Mouse (Mus musculus) neutrophil, adult 5-6 weeks (primary cell): ENCODE results near the gene Mfsd13b. TPM values are rescaled to one million over a fixed set of nuclear protein-coding genes. Genes with fewer than 3 reads are reported as not detected.
"Not testable (repeated sequence)": the region's sequence is repeated elsewhere in the genome, so short reads cannot be mapped to it uniquely, and the experiment has no call there.

Experiments used
- ATAC-seq: fragments of 151-379, 151-347 bp; 2 replicates; pipeline ENCODE4 v1.8.0; 2017; ENCODE audit warnings: mild to moderate bottlenecking, moderate TSS enrichment; ENCODE audit not compliant: insufficient number of reproducible peaks, poor library complexity, low FRiP score, severe bottlenecking; ENCODE audit errors: extremely low read depth
- total RNA-seq: library from RNA; stranded (forward); fragments of 200-1000 nt; gene quantifications from 2 replicates; pipeline ENCODE4 v1.2.3, GENCODE M21; 2017

Gene Mfsd13b
- total RNA-seq = not detected in 2 replicates

DNA sequence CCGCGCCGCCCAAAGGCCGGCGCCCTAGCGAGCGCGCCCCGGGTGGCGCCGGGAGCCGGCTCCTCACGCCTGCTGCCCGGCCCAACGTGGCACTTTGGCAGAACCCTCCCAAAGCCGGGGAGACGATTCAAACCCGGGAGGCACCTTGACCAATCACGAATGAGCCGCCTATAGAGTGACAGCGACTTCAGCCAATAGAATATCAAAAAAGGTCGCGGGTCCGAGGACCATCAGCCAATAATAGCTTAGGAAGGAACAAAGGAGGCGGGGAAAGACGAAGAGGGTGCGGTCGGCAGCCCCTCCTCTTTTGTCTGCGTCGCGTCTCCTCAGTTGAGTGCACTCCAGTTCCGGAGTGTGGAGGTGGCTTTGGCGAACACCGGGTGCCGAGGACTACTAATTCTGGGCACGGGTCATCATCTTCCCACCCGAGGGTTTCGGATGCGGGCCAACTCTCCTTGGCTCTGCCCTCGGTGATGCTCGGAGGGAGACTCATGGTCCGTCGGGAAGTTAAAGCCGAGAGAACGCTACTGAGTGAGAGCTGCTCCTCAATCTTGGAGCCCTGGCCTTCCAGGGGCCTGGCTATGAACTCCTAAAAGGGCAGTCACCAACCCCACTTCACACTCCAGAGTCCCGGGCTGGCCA, at the start of gene Mfsd13b, which contains the start of gene Cdr2:
TSS of gene Mfsd13b (plus strand) at position 310 of the 642 bp plus-strand sequence.
TSS of gene Cdr2 (minus strand) at position 113 of the 642 bp plus-strand sequence.
- ATAC-seq = peak; percentile 98

GRCm38 (mm10) chr7:120933110-120933509, 49.2 kb upstream of the Mfsd13b start:
- ATAC-seq = no peak

DNA sequence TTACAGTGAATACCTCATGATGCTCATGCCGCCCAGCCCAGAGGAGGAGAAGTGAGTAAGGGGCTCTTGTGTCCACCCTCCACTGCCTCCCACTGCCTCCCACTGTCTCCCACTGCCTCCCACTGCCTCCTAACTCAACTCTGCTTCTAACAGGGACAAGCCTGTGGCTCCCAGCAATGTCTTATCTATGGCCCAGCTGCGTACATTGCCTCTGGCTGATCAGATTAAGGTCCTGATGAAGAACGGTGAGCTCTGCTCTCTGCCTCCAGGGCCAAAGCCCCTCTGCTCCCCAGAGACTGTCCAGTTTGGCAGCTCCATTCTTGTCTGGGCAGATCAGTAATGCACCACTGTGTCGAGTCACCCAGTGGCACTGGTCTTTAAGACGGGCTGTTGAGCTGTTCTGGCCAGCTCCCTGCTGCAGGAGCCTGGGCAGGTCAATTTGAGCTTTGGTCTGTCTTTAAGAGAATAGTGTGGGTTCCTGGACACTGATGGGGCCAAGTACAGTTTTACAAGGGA, 48.6 kb upstream of the Mfsd13b start:
- ATAC-seq = no peak

DNA sequence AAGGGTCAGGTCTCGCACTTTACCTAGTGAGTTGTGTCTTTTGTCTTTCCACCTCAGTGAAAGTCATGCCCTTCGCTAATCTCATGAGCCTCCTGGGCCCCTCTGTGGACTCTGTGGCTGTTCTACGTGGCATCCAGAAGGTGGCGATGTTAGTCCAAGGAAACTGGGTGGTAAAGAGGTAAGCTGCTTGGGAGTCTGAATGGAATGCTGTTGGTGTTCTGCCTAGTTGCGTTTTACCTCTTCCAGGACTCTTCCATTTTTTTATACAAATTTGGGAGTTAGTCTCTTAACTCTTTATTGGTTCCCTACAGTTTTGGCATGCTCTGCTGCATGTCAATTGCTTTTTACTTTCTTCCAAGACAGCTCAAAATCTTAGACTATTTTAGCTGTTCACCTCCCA, 47.6 kb upstream of the Mfsd13b start:
- ATAC-seq = peak; percentile 71; the same call in 1 of the 2 replicates

DNA sequence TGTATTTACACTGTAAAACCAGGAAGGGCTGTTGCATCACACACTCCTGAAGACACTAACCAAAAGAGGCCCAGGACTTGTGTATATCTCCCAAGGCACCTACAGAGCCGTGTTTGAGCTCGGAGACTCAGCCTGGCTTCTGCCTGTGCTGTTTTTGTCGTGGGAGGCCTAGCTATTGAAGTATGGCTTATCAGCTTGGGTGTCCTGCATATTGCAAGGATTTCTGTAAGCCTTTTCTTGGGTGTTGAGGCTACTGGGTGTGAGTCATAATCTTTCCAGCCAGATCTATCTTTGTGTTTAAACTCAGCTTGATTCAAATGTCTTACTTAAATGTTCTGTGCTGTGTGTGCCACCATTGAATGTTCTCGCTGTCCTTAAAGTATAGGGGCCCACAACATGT, 45.8 kb upstream of the Mfsd13b start:
- ATAC-seq = no peak

DNA sequence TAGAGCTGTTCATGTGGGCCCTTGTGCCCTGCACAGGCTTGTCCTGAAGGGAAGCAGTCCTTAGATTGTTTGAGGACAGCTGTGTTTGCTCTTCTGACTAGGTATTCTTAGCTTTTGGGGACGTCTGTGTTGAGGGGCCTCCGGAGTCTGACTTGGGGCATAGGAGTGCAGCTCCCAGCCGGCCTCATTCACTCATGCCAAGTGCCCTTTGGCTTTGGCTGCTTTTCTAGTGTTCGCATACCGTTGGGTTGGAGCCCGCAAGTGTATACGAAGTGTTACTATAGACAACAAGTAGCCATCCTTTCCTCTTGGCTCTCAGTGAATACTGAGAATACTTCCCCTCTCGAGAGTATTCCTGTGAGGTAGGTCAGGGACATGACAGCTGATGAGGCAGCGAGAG, 44.1 kb upstream of the Mfsd13b start:
- no peak for ATAC-seq

- ATAC-seq = no peak
Observed at GRCm38 (mm10) chr7:120940343-120940742, 42.0 kb upstream of the Mfsd13b start.

DNA sequence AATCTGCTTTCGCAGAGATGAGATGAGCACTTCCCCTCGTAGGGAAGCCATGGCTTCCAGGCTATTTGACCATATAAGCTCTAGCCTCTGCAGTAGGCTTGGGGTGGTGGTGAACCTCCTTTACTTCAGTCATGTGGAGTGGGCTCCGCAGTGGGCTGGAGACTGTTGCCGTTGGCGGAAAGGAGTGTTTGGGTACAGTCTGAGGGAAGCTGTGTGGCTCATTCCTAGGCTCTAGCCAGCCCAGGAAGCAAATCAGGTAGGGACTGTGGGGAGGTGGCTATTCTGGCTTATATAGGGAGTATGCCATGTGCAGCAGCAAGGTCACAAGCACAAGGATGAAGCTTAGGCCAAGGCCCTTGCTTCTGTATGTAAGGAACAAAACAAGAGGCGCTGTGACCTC, 41.1 kb upstream of the Mfsd13b start:
- ATAC-seq = no peak

GRCm38 (mm10) chr7:120942506-120942905, 39.8 kb upstream of the Mfsd13b start:
- no peak for ATAC-seq

- ATAC-seq = no peak
Observed at GRCm38 (mm10) chr7:120943936-120944509, 38.3 kb upstream of the Mfsd13b start.

DNA sequence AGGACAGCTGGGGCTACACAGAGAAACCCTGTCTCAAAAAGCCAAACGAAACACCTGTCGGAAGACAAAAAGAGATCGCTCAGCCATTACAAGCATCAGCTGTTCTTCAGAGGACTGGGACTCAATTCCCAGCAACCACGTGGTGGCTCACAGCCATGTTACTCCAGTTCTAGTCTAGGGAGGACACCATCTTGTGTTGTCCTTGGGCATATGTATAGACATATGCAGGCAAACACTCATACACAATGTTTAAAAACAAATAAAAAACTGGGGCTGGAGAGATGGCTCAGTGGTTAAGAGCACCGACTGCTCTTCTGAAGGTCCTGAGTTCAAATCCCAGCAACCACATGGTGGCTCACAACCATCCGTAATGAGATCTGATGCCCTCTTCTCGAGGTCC, 28.7 kb upstream of the Mfsd13b start:
- ATAC-seq = not testable (repeated sequence)

DNA sequence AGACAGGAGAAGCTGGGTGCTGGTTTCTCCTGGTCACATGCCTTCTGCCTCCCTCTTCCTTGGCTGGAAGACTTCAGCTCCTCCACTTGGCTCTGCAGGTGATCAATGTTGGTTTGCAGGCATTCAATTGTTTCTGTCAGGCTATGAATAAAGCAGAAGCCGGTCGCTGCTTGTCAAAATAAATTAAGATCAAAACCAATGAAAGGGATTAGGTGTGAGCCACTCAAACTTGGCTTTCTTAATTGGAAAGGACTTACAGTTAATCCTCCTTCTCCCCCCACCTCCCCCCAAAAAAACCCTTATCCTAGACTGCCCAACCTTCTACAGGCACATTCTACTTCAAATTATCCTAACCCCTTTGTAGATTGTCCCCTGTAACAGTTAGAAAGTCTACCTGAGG, 22.2 kb upstream of the Mfsd13b start:
- ATAC-seq = no peak

- ATAC-seq = no peak
Observed at GRCm38 (mm10) chr7:120960601-120961000, 21.7 kb upstream of the Mfsd13b start.

DNA sequence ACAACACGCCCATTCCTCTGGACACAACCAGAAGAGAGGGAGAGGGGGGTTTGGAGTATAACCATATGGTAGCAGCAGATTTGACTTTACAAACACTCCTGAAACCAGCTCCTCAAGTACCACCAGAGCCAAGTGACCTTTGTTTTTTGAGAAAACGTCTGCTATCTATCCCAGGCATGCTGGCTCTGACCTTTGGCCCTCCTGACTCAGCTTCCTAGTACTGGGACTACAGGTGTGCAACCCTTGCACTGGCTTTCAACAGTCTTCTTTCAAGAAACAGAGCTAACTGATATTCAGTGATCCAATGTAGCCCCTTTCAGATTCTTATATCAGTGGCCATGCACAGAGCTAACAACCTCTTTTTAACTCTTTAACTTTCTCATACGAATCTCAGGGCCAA, 20.4 kb upstream of the Mfsd13b start:
- ATAC-seq = no peak

GRCm38 (mm10) chr7:120963126-120963525, 19.2 kb upstream of the Mfsd13b start:
- no peak for ATAC-seq

DNA sequence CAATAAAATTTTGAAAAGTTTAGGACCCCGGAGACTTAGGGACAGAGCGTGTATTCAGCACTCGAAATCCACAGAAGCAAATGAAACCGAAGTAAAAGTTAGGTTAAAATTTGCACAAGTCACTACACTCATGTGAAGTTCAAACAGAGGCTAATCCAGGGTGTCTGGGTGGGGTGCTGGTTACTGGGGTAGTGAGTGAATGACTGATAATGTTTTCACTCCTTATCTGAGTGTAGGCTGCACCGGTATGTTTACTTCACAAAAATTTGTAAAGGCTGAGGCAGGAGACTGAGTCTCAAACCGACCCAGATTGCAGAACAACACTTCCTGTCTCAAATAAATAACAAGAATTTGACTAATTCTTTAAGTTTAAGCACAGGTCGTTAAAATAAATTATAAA, 13.1 kb upstream of the Mfsd13b start:
- no peak for ATAC-seq

DNA sequence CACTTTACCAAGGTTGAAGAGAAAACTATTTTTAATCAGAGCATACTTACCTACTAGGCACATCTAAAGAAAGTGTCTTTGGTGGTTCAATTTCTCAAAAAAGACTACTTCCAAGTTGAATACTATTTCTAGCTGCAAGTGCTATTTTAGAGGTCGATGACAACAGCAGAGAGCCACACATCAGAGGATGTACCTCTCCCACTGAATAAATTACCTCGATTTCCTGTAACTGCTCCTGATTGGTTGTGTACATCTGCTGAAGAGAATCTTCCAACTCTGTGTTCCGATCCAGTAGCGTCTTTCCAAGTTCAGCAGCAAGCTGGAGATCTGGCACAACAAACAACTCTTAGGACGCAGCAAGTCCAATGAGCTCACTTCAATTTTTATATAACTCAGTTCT, 12.2 kb upstream of the Mfsd13b start:
- ATAC-seq = no peak

GRCm38 (mm10) chr7:120972471-120972870, 9.8 kb upstream of the Mfsd13b start:
- ATAC-seq = not testable (repeated sequence)

DNA sequence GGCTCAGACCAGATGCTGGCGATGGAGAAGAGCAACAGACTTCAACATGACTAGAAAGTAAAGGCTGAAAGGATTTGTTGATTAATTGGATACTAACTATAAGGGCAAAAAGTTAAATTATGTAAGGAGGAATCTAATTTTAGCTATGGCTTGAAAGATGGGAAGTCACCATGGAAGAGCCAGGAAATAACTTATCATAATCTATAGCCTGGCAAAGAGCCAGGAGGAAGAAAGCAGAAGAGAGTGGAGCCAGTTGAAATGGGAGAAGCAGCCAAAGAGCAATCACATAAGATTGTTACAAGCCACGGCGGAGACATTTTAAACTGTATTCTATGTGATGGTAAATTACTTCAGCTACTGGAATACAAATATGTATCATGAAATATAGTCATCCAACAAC, 8.3 kb upstream of the Mfsd13b start:
- ATAC-seq = no peak

GRCm38 (mm10) chr7:120977063-120977462, 5.2 kb upstream of the Mfsd13b start:
- ATAC-seq = no peak

DNA sequence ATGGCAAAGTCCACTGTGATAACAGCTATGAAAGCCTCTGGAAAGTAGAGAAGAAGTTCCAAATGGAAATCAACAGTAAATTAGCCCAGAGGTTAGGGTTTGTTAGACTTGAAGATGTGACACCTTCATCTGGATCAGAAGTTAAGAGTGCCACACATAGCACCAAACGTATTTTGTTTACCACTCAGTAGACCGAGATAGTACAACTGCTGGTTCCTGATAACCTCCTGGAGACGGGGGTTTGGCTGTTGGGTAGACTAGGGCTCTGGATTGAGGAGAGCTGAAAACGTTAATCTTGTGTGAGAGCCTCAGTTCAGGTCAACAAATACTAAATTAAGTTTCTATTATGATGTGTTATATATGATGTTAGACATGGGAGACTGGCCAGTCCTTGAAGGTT, 2.3 kb upstream of the Mfsd13b start:
- ATAC-seq = no peak
